Mouse (Mus musculus) hematopoietic stem cell, adult 5-6 weeks (primary cell): ENCODE data around the gene Gm49403. TPM values are rescaled to one million over a fixed set of nuclear protein-coding genes. Genes with fewer than 3 reads are reported as not detected.

Experiments used
- ATAC-seq, 2 experiments: fragments of 125-278 bp in 1 of 2; replicated peaks in 1 of 2; 2 replicates each; pipeline ENCODE4 v1.8.0; 2016 to 2017; ENCODE audit warnings: inconsistent platforms in 2 of 2, mild to moderate bottlenecking in 2 of 2, moderate number of reproducible peaks in 2 of 2, low read depth in 1 of 2, moderate TSS enrichment in 1 of 2; ENCODE audit not compliant: low FRiP score in 2 of 2, poor library complexity in 2 of 2, severe bottlenecking in 2 of 2, insufficient read depth in 1 of 2, low TSS enrichment in 1 of 2
- total RNA-seq: library from RNA; stranded (forward); fragments of 172-1452, 232-1000 nt; gene quantifications from 2 replicates; pipeline ENCODE4 v1.2.3, GENCODE M21; 2017

Gm49403 gene
- total RNA-seq, 1 experiment from 2014 or later = not detected

- no peak for ATAC-seq
Measured at GRCm38 (mm10) chr19:8930117-8930516, 46.4 kb downstream of the Gm49403 start.

GRCm38 (mm10) chr19:8930771-8931170 lies 47.0 kb downstream of the Gm49403 start:
- ATAC-seq = no peak

GRCm38 (mm10) chr19:8936736-8937135 lies 53.0 kb downstream of the Gm49403 start:
- ATAC-seq = no peak

Other genes starting within 250 kb of the Gm49403 start
- gene Chrm1, start 220.1 kb upstream of the Gm49403 start, total RNA-seq = not detected in 2 replicates
- 88.1 and 113 TPM in 2 replicates for gene Slc3a2, start 160.6 kb upstream of the Gm49403 start, total RNA-seq
- gene Wdr74, start 148.1 kb upstream of the Gm49403 start, total RNA-seq = 58.5 and 90.9 TPM in 2 replicates
- not detected in 2 replicates for gene 1700092M07Rik, start 143.2 kb upstream of the Gm49403 start, total RNA-seq
- gene Stx5a, start 142.5 kb upstream of the Gm49403 start, total RNA-seq = 90.9 and 120 TPM in 2 replicates
- 87.8 and 104 TPM in 2 replicates for gene Nxf1, start 126.9 kb upstream of the Gm49403 start, total RNA-seq
- 22.0 and 51.0 TPM in 2 replicates for gene Tmem223, start 112.9 kb upstream of the Gm49403 start, total RNA-seq
- 35.0 and 65.5 TPM in 2 replicates for gene Tmem179b, start 109.5 kb upstream of the Gm49403 start, total RNA-seq
- gene Taf6l, start 97.5 kb upstream of the Gm49403 start, total RNA-seq = 12.3 and 15.6 TPM in 2 replicates
- 58.9 and 69.7 TPM in 2 replicates for gene Polr2g, start 85.4 kb upstream of the Gm49403 start, total RNA-seq
- gene Zbtb3, start 81.4 kb upstream of the Gm49403 start, total RNA-seq = 1.1 and 3.7 TPM in 2 replicates
- 61.0 and 83.7 TPM in 2 replicates for gene Ttc9c, start 64.6 kb upstream of the Gm49403 start, total RNA-seq
- gene Hnrnpul2, start 63.9 kb upstream of the Gm49403 start, total RNA-seq = 67.9 and 104 TPM in 2 replicates
- gene AC129217.1, start 54.2 kb upstream of the Gm49403 start, total RNA-seq = not detected in 2 replicates
- gene Bscl2, start 46.5 kb upstream of the Gm49403 start, total RNA-seq = 49.6 and 52.7 TPM in 2 replicates
- 0.38 TPM in 1 of 2 replicates, not detected in the other for gene Gng3, start 44.7 kb upstream of the Gm49403 start, total RNA-seq
- gene Lrrn4cl, start 33.2 kb upstream of the Gm49403 start, total RNA-seq = not detected in 2 replicates
- 174 and 180 TPM in 2 replicates for gene Ubxn1, start 12.4 kb upstream of the Gm49403 start, total RNA-seq
- 117 and 118 TPM in 2 replicates for gene Uqcc3, start 3.0 kb upstream of the Gm49403 start, total RNA-seq
- gene Lbhd1, start 198 bp upstream of the Gm49403 start, total RNA-seq = 5.8 and 26.3 TPM in 2 replicates
- 43.8 and 69.3 TPM in 2 replicates for gene 1810009A15Rik, start 4.9 kb downstream of the Gm49403 start, total RNA-seq
- gene Gm49416, start 5.0 kb downstream of the Gm49403 start, total RNA-seq = not detected in 2 replicates
- gene Ints5, start 9.1 kb downstream of the Gm49403 start, total RNA-seq = 10.9 and 13.2 TPM in 2 replicates
- gene Ganab, start 14.1 kb downstream of the Gm49403 start, total RNA-seq = 70.1 and 70.6 TPM in 2 replicates
- gene B3gat3, start 36.4 kb downstream of the Gm49403 start, total RNA-seq = 17.2 and 26.8 TPM in 2 replicates
- 2.1 and 3.1 TPM in 2 replicates for gene Rom1, start 45.4 kb downstream of the Gm49403 start, total RNA-seq
- 25.4 and 27.2 TPM in 2 replicates for gene Eml3, start 45.6 kb downstream of the Gm49403 start, total RNA-seq
- gene Mta2, start 57.9 kb downstream of the Gm49403 start, total RNA-seq = 148 and 167 TPM in 2 replicates
- gene Tut1, start 69.9 kb downstream of the Gm49403 start, total RNA-seq = 23.2 and 25.3 TPM in 2 replicates
- gene Eef1g, start 83.1 kb downstream of the Gm49403 start, total RNA-seq = 700 and 731 TPM in 2 replicates
- 28.0 and 41.8 TPM in 2 replicates for gene Ahnak, start 105.4 kb downstream of the Gm49403 start, total RNA-seq
- not detected in 2 replicates for gene Scgb1a1, start 204.0 kb downstream of the Gm49403 start, total RNA-seq